Mouse (Mus musculus): ENCODE measurements around the gene Zcchc2.

- TF ChIP-seq EP300 (IDR thresholded peaks at IDR 0.05; ENCODE audit: low read length) (peak; percentile 87), MAFK (IDR thresholded peaks at IDR 0.05; ENCODE audit: insufficient replicate concordance, low read length) (no peak), NRF1 (IDR thresholded peaks at IDR 0.05; ENCODE audit: low read depth, low read length) (no peak), USF1 (IDR thresholded peaks at IDR 0.05; ENCODE audit: low read depth, low read length) (no peak), POLR2A (IDR thresholded peaks at IDR 0.05; ENCODE audit: low read depth, low read length) (no peak), TBP (conservative IDR thresholded peaks at IDR 0.05; ENCODE audit: low read depth, low read length) (no peak), ZKSCAN1 (IDR thresholded peaks at IDR 0.05; ENCODE audit: borderline replicate concordance, low read depth, low read length) (no peak), CTCF (conservative IDR thresholded peaks at IDR 0.05 in 1 of 2, IDR thresholded peaks at IDR 0.05 in 1 of 2; ENCODE audit: low read depth in 2 of 2, low read length in 2 of 2) (no peak), USF2 (conservative IDR thresholded peaks at IDR 0.05; ENCODE audit: low read depth, low read length) (no peak), JUND (conservative IDR thresholded peaks at IDR 0.05; ENCODE audit: low read depth, low read length) (no peak), SMC3 (IDR thresholded peaks at IDR 0.05; ENCODE audit: low read depth, low read length) (no peak), NELFE (IDR thresholded peaks at IDR 0.05; ENCODE audit: low read depth, low read length) (no peak), POLR2AphosphoS2 (IDR thresholded peaks at IDR 0.05; ENCODE audit: low read depth, low read length) (no peak)
Measured at GRCm38 (mm10) chr1:105971490-105972170, 18.6 kb upstream of the Zcchc2 start.

All from CH12.LX (cell line).